Mouse (Mus musculus) forebrain, embryonic 11.5 days (tissue): ENCODE results near the gene Bach1. TPM values are rescaled to one million over a fixed set of nuclear protein-coding genes. Genes with fewer than 3 reads are reported as not detected.
"Not testable (repeated sequence)": the region's sequence is repeated elsewhere in the genome, so short reads cannot be mapped to it uniquely, and the experiment has no call there.

Experiments used
- ATAC-seq: fragments of 200-750 bp; cut with Nextera tagmentation; replicated peaks from 2 replicates; pipeline ENCODE4 v1.8.0; 2017; ENCODE audit warnings: moderate TSS enrichment; ENCODE audit not compliant: low FRiP score
- DNase-seq: peaks from one replicate; pipeline ENCODE4 v3.0.0-alpha.2; 2017; ENCODE audit warnings: low spot score
- H3K27ac ChIP-seq: fragments of 300-500 bp; sonication (generic); 2 replicates; pipeline ENCODE4 v1.5.1; 2014; ENCODE audit warnings: low read depth, low read length
- H3K27me3 ChIP-seq: fragments of 300-500 bp; sonication (generic); 2 replicates; pipeline ENCODE4 v1.6.1; 2014; ENCODE audit warnings: mild to moderate bottlenecking, low read length, mixed read lengths; ENCODE audit not compliant: control insufficient read depth, insufficient read depth
- H3K36me3 ChIP-seq: fragments of 300-500 bp; sonication (generic); 2 replicates; pipeline ENCODE4 v1.6.1; 2014; ENCODE audit warnings: mild to moderate bottlenecking, low read length, moderate library complexity, mixed read lengths; ENCODE audit not compliant: control insufficient read depth, insufficient read depth
- H3K4me1 ChIP-seq: fragments of 300-500 bp; sonication (generic); replicated peaks from 2 replicates; pipeline ENCODE4 v1.6.1; 2014; ENCODE audit warnings: low read length, mixed read lengths; ENCODE audit not compliant: control insufficient read depth, insufficient read depth
- H3K4me2 ChIP-seq: fragments of 300-500 bp; sonication (generic); 2 replicates; pipeline ENCODE4 v1.6.1; 2014; ENCODE audit warnings: low read depth, mild to moderate bottlenecking, low read length, moderate library complexity, mixed read lengths; ENCODE audit not compliant: severe bottlenecking
- H3K4me3 ChIP-seq: fragments of 300-500 bp; sonication (generic); 2 replicates; pipeline ENCODE4 v1.5.1; 2014; ENCODE audit warnings: low read depth, low read length
- H3K9ac ChIP-seq: fragments of 300-500 bp; sonication (generic); 2 replicates; pipeline ENCODE4 v1.6.1; 2014; ENCODE audit warnings: low read length
- H3K9me3 ChIP-seq: fragments of 300-500 bp; sonication (generic); 2 replicates; pipeline ENCODE4 v1.6.1; 2016; ENCODE audit warnings: low read length, mixed read lengths; ENCODE audit not compliant: control insufficient read depth
- WGBS: fragments of 180-500 bp; shearing (Covaris S2); extraction: QIAGEN DNeasy Blood & Tissue Kit; methylation state at CpG from one replicate; pipeline ENCODE4 v1.1.7; 2014; 5-methylcytosine and 5-hydroxymethylcytosine counted together
- polyA plus RNA-seq: library from polyadenylated mRNA; unstranded; fragments of >200 nt; fragmentation: Nextera tagmentation; extraction: Ambion mirVana; gene quantifications from 2 replicates; pipeline ENCODE4 v1.2.1, GENCODE M21; 2014

Gene Bach1
- polyA plus RNA-seq, 1 experiment from 2014 or later = 18.9 TPM

GRCm38 (mm10) chr16:87671336-87671735, 27.4 kb upstream of the Bach1 start:
- 87% methylated on average over 12 of the region's 12 CpGs for WGBS
- Histone ChIP-seq H3K4me3 (no peak overlapping the region), H3K4me2 (no peak overlapping the region), H3K4me1 (no peaks in the 10 kb centered on the region), H3K27ac (no peak overlapping the region), H3K36me3 (no peaks in the 10 kb centered on the region), H3K27me3 (no peaks in the 10 kb centered on the region), H3K9me3 (no peaks in the 10 kb centered on the region), H3K9ac (no peak overlapping the region)
- ATAC-seq = no peak
- DNase-seq = no peak

- H3K4me1 ChIP-seq = no peaks in the 10 kb centered on the region
- H3K9ac ChIP-seq = no peak overlapping the region
- WGBS = 91% methylated on average over 7 of the region's 7 CpGs
- no peaks in the 10 kb centered on the region for H3K36me3 ChIP-seq
- no peaks in the 10 kb centered on the region for H3K27me3 ChIP-seq
- H3K4me2 ChIP-seq = no peak overlapping the region
- H3K9me3 ChIP-seq = no peaks in the 10 kb centered on the region
- no peak overlapping the region for H3K4me3 ChIP-seq
- DNase-seq = no peak
- ATAC-seq = no peak
- no peak overlapping the region for H3K27ac ChIP-seq
Observed at GRCm38 (mm10) chr16:87673155-87673554, 25.6 kb upstream of the Bach1 start.

- no peaks in the 10 kb centered on the region for H3K36me3 ChIP-seq
- no peaks in the 10 kb centered on the region for H3K4me1 ChIP-seq
- H3K4me3 ChIP-seq = no peak overlapping the region
- H3K4me2 ChIP-seq = no peak overlapping the region
- H3K9ac ChIP-seq = no peak overlapping the region
- peak; percentile 2 for DNase-seq
- ATAC-seq = no peak
- H3K27me3 ChIP-seq = no peaks in the 10 kb centered on the region
- WGBS = 81% methylated on average over 10 of the region's 10 CpGs
- no peak overlapping the region for H3K27ac ChIP-seq
- H3K9me3 ChIP-seq = no peaks in the 10 kb centered on the region
Observed at GRCm38 (mm10) chr16:87676182-87676581, 22.6 kb upstream of the Bach1 start.

- WGBS = 72% methylated on average over 11 of the region's 11 CpGs
- Histone ChIP-seq H3K9ac (no peak overlapping the region), H3K36me3 (no peaks in the 10 kb centered on the region), H3K4me3 (no peak overlapping the region), H3K27ac (no peak overlapping the region), H3K4me2 (no peak overlapping the region), H3K4me1 (no peaks in the 10 kb centered on the region), H3K9me3 (no peaks in the 10 kb centered on the region), H3K27me3 (no peaks in the 10 kb centered on the region)
- no peak for DNase-seq
- no peak for ATAC-seq
Observed at GRCm38 (mm10) chr16:87678667-87679066, 20.1 kb upstream of the Bach1 start.

- H3K36me3 ChIP-seq = no peaks in the 10 kb centered on the region
- no peaks in the 10 kb centered on the region for H3K27me3 ChIP-seq
- H3K9ac ChIP-seq = no peak overlapping the region
- H3K4me2 ChIP-seq = no peak overlapping the region
- no peak for ATAC-seq
- no peak for DNase-seq
- no peaks in the 10 kb centered on the region for H3K4me1 ChIP-seq
- no peak overlapping the region for H3K27ac ChIP-seq
- no peaks in the 10 kb centered on the region for H3K9me3 ChIP-seq
- no peak overlapping the region for H3K4me3 ChIP-seq
- WGBS = 92% methylated on average over 9 of the region's 9 CpGs
Observed at GRCm38 (mm10) chr16:87680912-87681634, 17.7 kb upstream of the Bach1 start.

GRCm38 (mm10) chr16:87681848-87682247, 16.9 kb upstream of the Bach1 start:
- H3K4me2 ChIP-seq = no peak overlapping the region
- no peaks in the 10 kb centered on the region for H3K27me3 ChIP-seq
- H3K27ac ChIP-seq = no peak overlapping the region
- no peak overlapping the region for H3K9ac ChIP-seq
- H3K4me1 ChIP-seq = no peaks in the 10 kb centered on the region
- H3K36me3 ChIP-seq = no peaks in the 10 kb centered on the region
- ATAC-seq (no peak), DNase-seq (no peak)
- 68% methylated on average over 3 of the region's 3 CpGs for WGBS
- H3K4me3 ChIP-seq = no peak overlapping the region
- H3K9me3 ChIP-seq = no peaks in the 10 kb centered on the region

- 95% methylated on average over 1 of the region's 1 CpGs for WGBS
- no peak for ATAC-seq
Observed at GRCm38 (mm10) chr16:87686458-87686857, 12.3 kb upstream of the Bach1 start.

GRCm38 (mm10) chr16:87687346-87687745, 11.4 kb upstream of the Bach1 start:
- 83% methylated on average over 3 of the region's 3 CpGs for WGBS
- Histone ChIP-seq H3K36me3 (no peaks in the 10 kb centered on the region), H3K4me1 (no peaks in the 10 kb centered on the region), H3K9me3 (no peaks in the 10 kb centered on the region), H3K27ac (no peak overlapping the region), H3K9ac (no peak overlapping the region), H3K4me2 (no peak overlapping the region), H3K27me3 (no peaks in the 10 kb centered on the region), H3K4me3 (no peak overlapping the region)
- DNase-seq (no peak), ATAC-seq (no peak)

More at GRCm38 (mm10) chr16:87686458-87686857, 12.3 kb upstream of the Bach1 start:
- Histone ChIP-seq H3K9ac (no peak overlapping the region), H3K36me3 (no peaks in the 10 kb centered on the region), H3K9me3 (no peaks in the 10 kb centered on the region), H3K27me3 (no peaks in the 10 kb centered on the region), H3K4me1 (no peaks in the 10 kb centered on the region), H3K27ac (no peak overlapping the region), H3K4me3 (no peak overlapping the region), H3K4me2 (no peak overlapping the region)
- DNase-seq = no peak

GRCm38 (mm10) chr16:87688328-87688727, 10.4 kb upstream of the Bach1 start:
- not testable (repeated sequence) for H3K27ac ChIP-seq, H3K9ac ChIP-seq, H3K9me3 ChIP-seq, DNase-seq, ATAC-seq, H3K36me3 ChIP-seq, H3K4me3 ChIP-seq, H3K27me3 ChIP-seq, H3K4me2 ChIP-seq, H3K4me1 ChIP-seq
- 95% methylated on average over 3 of the region's 3 CpGs for WGBS
